Mouse (Mus musculus) Patski (cell line): ENCODE measurements around the gene Rpa2. TPM values are rescaled to one million over a fixed set of nuclear protein-coding genes. Genes with fewer than 3 reads are reported as not detected.
"Not testable (repeated sequence)": the region's sequence is repeated elsewhere in the genome, so short reads cannot be mapped to it uniquely, and the experiment has no call there.

Experiments used
- ATAC-seq: fragments of 100-300 bp; one replicate; pipeline ENCODE4 v1.8.0; 2021
- CTCF ChIA-PET: fragments of 350-600 bp; sonication (Branson Sonifier 250); formaldehyde crosslinking; loops from one replicate; lab custom pipeline; 2022; ENCODE audit warnings: inconsistent platforms; lab: Charles Lee
- POLR2A ChIA-PET: fragments of 350-600 bp; sonication (Branson Sonifier 250); formaldehyde crosslinking; loops from one replicate; lab custom pipeline; 2022; ENCODE audit warnings: antibody characterized with exemption, inconsistent platforms; lab: Charles Lee
- DNase-seq: peaks from one replicate; pipeline ENCODE4 v3.0.0-alpha.2; 2011; ENCODE audit warnings: low read depth, low spot score
- H3K27me3 ChIP-seq: fragments of 371-371 bp; one replicate; pipeline ENCODE4 v1.5.1; 2021
- CTCF ChIP-seq: fragments of 100-300 bp; IDR thresholded peaks from one replicate; pipeline ENCODE4 v1.5.1; 2021
- in situ Hi-C: fragments of 300-500 bp; cut with MboI; formaldehyde crosslinking; loops from 3 replicates; pipeline ENCODE4 v1.11.1; 2018; ENCODE audit warnings: low pct_unique_long_range_greater_than_20kb, mixed read lengths
- polyA plus RNA-seq: library from polyadenylated mRNA; unstranded; gene quantifications from one replicate; pipeline ENCODE4 v1.2.3, GENCODE M21; 2021

The Rpa2 gene
- polyA plus RNA-seq, 1 experiment from 2014 or later: 15.5 TPM

DNA sequence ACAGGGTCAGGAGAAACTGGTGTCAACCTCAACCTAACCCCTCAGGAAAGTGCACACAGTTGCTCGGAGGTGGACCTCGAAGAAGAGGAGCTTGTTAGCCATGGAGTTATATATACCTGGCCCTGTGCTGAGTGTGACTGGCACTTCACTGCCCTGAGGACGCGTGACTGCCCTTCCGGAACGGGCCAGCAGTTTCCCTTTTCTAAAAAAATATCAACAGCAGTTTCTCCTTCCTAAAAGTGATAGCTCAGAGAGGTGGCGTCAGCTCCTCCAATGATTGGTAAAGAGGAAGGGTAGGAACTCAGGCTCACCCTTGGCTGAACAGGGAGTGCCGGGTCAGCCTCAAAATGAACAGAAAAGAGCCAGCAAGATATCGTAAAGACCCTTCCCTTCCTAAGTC is 25.9 kb downstream of the Rpa2 start:
- ATAC-seq (no peak), DNase-seq (no peak)
- no peaks in the 10 kb centered on the region for H3K27me3 ChIP-seq
- POLR2A ChIA-PET: interaction anchor here (0.6 kb wide), 1 partner anchor 9 kb away, joined by 3 read pairs; no protein-coding TSS in a partner anchor
- in situ Hi-C loops: no loop called here
- CTCF ChIA-PET: interaction anchor here (0.7 to 1.7 kb wide), 3 partner anchors 12 to 29 kb away, joined by 3 to 6 read pairs (median 6); no protein-coding TSS in a partner anchor
- no peak for TF ChIP-seq CTCF

- DNase-seq: no peak
- in situ Hi-C loops: no loop called here
- H3K27me3 ChIP-seq: no peaks in the 10 kb centered on the region
- no peak for ATAC-seq
- TF ChIP-seq CTCF: no peak
- ChIA-PET POLR2A (interaction anchor here (0.6 kb wide), 1 partner anchor 8 kb away, joined by 3 read pairs; no protein-coding TSS in a partner anchor), CTCF (interaction anchor here (1.5 kb wide), 1 partner anchor 18 kb away, joined by 6 read pairs; no protein-coding TSS in a partner anchor)
Observed at GRCm38 (mm10) chr4:132794760-132795159, 26.6 kb downstream of the Rpa2 start.

- no peak for ATAC-seq
- in situ Hi-C loops: no loop called here
- H3K27me3 ChIP-seq: no peaks in the 10 kb centered on the region
- ChIA-PET CTCF (no interaction called here), POLR2A (no interaction called here)
- TF ChIP-seq CTCF: no peak
- DNase-seq: no peak
Observed at GRCm38 (mm10) chr4:132795171-132795570, 27.0 kb downstream of the Rpa2 start.

DNA sequence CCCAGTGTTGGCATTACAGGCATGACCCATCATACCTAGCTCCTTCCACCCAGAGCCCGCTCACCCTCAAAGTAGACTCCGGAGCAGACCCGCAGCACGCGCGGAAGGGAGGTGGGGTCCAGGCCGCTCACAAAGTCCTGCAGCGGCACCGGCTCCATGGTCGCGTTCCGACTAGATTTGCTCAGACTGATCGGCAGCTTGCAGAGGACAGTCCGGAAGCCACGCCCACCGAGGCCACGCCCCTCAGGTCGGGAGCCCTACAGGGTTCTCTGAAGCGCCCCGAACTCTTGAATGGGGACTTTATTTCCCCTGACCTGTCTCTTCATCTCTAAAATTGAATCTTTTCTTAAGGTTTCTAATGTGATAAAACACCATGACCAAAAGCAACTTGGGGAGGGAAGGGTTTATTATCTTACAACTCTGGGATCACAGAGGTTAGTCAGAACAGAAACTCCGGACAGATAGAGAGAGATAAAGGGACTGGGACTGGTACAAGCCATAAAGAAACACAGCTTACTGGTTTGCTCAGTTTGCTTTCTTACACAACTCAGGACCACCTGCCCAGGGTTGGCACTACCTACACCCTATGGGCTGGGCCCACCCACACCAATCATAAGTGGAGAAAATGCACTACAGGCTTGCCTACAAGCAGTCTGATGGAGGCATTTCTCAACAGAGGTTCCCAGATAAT is 28.2 kb downstream of the Rpa2 start, which contains the start of gene Themis2:
Gene Themis2 (minus strand): TSS at position 192 of the 691 bp plus-strand sequence.
- ChIA-PET POLR2A (no interaction called here), CTCF (interaction anchor here (1.3 kb wide), 1 partner anchor 27 kb away, joined by 3 read pairs; no protein-coding TSS in a partner anchor)
- in situ Hi-C loops: no loop called here
- no peaks in the 10 kb centered on the region for H3K27me3 ChIP-seq
- DNase-seq (no peak), ATAC-seq (no peak)
- no peak for TF ChIP-seq CTCF

DNA sequence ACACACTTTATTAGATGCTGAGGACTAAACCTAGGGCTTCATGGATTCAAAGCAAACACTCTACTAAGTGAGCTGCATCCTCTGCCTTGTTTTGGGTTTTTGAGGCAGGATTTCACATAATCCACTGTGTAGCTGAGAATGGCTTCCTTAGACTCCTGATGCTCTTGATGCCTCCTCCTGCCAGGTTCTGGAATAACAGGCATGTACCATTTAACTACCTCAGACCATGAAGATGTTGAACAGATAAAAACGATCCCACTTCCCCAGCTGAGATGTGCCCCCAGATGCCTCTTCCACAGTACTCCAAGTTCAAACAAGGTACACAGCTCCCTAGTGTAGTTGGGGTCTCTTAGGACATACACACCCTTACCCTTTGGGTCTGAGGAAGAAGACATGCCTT is 29.3 kb downstream of the Rpa2 start:
- H3K27me3 ChIP-seq: no peaks in the 10 kb centered on the region
- POLR2A ChIA-PET: no interaction called here
- ATAC-seq: no peak
- no peak for TF ChIP-seq CTCF
- in situ Hi-C loops: no loop called here
- CTCF ChIA-PET: interaction anchor here (1.3 to 1.5 kb wide), 2 partner anchors 17 to 26 kb away, joined by 3 to 4 read pairs; no protein-coding TSS in a partner anchor
- no peak for DNase-seq

GRCm38 (mm10) chr4:132798028-132798427 is 29.9 kb downstream of the Rpa2 start:
- DNase-seq (no peak), ATAC-seq (no peak)
- TF ChIP-seq CTCF: no peak
- ChIA-PET CTCF (interaction anchor here (1.5 kb wide), 1 partner anchor 17 kb away, joined by 4 read pairs; no protein-coding TSS in a partner anchor), POLR2A (interaction anchor here (0.7 kb wide), 1 partner anchor 123 kb away, joined by 7 read pairs; no protein-coding TSS in a partner anchor)
- in situ Hi-C loops: no loop called here
- no peaks in the 10 kb centered on the region for H3K27me3 ChIP-seq

DNA sequence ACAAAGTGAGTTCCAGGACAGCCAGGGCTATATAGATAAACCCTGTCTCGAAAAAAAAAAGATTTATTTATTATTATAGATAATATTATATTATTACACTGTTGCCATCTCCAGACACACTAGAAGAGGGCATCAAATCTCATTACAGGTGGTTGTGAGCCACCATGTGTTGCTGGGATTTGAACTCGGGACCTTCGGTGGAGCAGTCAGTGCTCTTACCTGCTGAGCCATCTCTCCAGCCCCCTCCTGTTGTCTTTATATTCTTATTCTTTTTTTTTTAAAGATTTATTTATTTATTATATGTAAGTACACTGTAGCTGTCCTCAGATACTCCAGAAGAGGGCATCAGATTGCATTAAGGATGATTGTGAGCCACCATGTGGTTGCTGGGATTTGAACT is 30.5 kb downstream of the Rpa2 start:
- H3K27me3 ChIP-seq, CTCF ChIA-PET, DNase-seq, ATAC-seq, in situ Hi-C loops: not testable (repeated sequence)
- POLR2A ChIA-PET: interaction anchor here (0.5 kb wide), 1 partner anchor 956 kb away, joined by 3 read pairs; no protein-coding TSS in a partner anchor

DNA sequence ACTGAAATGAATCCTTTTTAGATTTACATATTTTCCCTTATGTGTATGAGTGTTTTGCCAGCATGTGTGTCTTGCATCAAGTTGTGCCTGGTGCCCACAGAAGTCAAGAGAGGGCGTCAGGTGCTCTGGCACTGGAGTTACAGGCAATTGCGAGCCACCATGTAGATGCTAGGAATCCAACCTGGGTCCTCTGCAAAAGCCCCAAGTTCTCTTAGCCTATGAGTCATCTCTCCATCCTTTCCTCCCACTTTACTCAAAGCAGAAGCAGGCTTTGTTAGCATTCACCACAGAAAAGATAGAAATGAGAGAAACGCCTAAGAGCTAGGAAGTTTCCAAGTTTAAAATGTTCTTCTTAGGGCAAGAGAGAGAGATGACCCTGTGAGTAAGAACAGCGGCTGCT is 31.7 kb downstream of the Rpa2 start:
- ATAC-seq (no peak), DNase-seq (no peak)
- no peaks in the 10 kb centered on the region for H3K27me3 ChIP-seq
- ChIA-PET CTCF (no interaction called here), POLR2A (no interaction called here)
- TF ChIP-seq CTCF: no peak
- in situ Hi-C loops: no loop called here

- POLR2A ChIA-PET: no interaction called here
- H3K27me3 ChIP-seq: no peaks in the 10 kb centered on the region
- CTCF ChIA-PET: no interaction called here
- DNase-seq: no peak
- TF ChIP-seq CTCF: no peak
- ATAC-seq: no peak
- in situ Hi-C loops: no loop called here
Observed at GRCm38 (mm10) chr4:132801176-132802077, 33.3 kb downstream of the Rpa2 start.

DNA sequence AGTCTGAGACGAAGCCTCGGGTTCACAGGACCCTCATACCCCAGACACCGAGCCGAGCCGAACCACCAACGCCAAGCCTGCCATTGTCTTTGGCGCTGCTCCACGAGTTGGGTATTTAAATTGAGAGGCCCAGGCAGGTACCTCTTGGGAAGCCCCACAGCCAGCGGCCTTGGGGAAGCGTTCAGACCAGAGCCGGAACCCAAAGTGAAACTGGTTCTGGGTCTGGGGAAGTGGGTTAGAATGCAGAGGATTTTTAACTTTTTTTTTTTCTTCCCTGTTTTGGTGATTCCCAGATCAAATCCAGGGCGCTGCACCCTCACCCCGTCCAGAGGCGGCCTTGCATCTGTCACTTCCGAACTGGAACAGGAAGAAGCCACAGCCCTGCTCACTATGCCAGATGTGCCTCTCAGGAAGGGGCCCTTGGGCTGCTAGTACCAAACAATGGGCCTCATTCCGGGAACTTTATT is 34.1 kb downstream of the Rpa2 start:
- ChIA-PET POLR2A (no interaction called here), CTCF (no interaction called here)
- DNase-seq (no peak), ATAC-seq (no peak)
- no peaks in the 10 kb centered on the region for H3K27me3 ChIP-seq
- in situ Hi-C loops: no loop called here
- TF ChIP-seq CTCF: no peak
